In the genomic region with DNA sequence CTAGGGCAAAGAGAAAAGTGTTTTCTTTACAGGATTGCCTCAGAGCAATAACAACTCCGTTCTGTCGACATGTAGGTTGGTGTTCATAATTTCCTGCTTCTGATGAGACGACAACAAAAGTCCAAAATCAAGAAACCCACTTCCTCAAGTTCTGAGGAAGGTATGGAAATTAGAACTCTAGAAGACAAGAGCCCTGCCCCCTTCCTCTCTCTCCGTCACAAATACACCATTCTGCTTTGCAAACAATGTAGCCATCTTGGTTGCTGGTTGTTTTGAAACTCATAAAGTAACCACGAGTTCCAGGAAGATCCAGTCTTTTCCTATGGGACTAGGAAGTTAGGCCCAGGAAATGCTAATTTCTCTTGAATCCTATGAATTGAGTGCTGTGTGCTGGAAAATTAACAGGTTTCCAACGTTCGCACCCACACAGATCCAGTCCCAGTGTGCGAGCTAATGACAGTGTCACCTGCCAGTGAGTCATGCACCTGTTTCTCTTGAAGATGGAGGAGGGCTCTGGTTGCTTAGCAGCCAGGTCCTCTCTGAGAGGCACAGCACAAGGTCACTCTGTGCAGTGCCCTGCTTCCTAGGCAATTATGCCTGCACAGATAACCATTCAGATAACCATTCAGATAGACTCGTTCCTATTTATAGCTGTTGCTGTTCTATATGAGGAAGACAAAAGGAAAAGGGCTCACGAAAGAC, we compare ENCODE assay signal across 10 mouse cellular contexts.
DNase-seq lines count a peak whose midpoint lies in the region; ATAC-seq and TF ChIP-seq lines count a peak whose summit lies in the region.
"Had no signal": no experiment of that assay in that cellular context is flagged by ENCODE, and none has a peak within 500 bp of the region (broad histone marks: within the 10 kb centered on the region; RNA-seq: fewer than 3 reads in every experiment).

No protein-coding gene starts in this region.

- ATAC-seq in forebrain, embryonic 16.5 days, result peak; percentile 86
- ATAC-seq in midbrain, embryonic 16.5 days, result peak; percentile 84

- DNase-seq in layer of hippocampus, adult 2 months (ENCODE audit: low spot score in 2 of 2), result no peak
- DNase-seq in layer of hippocampus, adult 9-11 months, result no peak
- peak; percentile 4 for DNase-seq in T-cell, adult 2 months (ENCODE audit: low spot score)
- no peak for DNase-seq in liver
- DNase-seq in lung, postnatal 10 days, result no peak
- DNase-seq: kidney, postnatal 14 days; thymus, postnatal 4 days had no signal

- no peaks in the 10 kb centered on the region for H3K27me3 ChIP-seq in forebrain, embryonic 16.5 days (replicated peaks; ENCODE audit: control insufficient read depth, insufficient read depth, low read length)
- H3K27me3 ChIP-seq in midbrain, embryonic 16.5 days (ENCODE audit: control insufficient read depth, insufficient read depth, low read depth, low read length), result no peaks in the 10 kb centered on the region

- no peak overlapping the region for H3K4me2 ChIP-seq in forebrain, embryonic 16.5 days (ENCODE audit: low read length)
- no peak overlapping the region for H3K4me2 ChIP-seq in midbrain, embryonic 16.5 days (ENCODE audit: low read length)

- peak overlapping the region; percentile 90; the same call in 1 of the 2 replicates for H3K27ac ChIP-seq in layer of hippocampus, adult 2 months
- H3K27ac ChIP-seq in forebrain, embryonic 16.5 days (ENCODE audit: low read length), result peak overlapping the region; percentile 41; the same call in 1 of the 2 replicates
- H3K27ac ChIP-seq in midbrain, embryonic 16.5 days (ENCODE audit: low read length), result peak overlapping the region; percentile 38; the same call in 1 of the 2 replicates
- H3K27ac ChIP-seq: macrophage had no signal

- 56% methylated on average over 10 of the region's 10 CpGs for WGBS in forebrain, embryonic 16.5 days
- WGBS in midbrain, embryonic 16.5 days, result 67% methylated on average over 10 of the region's 10 CpGs

- no peak overlapping the region for H3K9ac ChIP-seq in forebrain, embryonic 16.5 days (replicated peaks; ENCODE audit: low read depth, low read length)
- no peak overlapping the region for H3K9ac ChIP-seq in midbrain, embryonic 16.5 days (ENCODE audit: low read depth, low read length)

- no peak overlapping the region for H3K4me3 ChIP-seq in layer of hippocampus, adult 2 months
- H3K4me3 ChIP-seq in forebrain, embryonic 16.5 days (replicated peaks; ENCODE audit: low read length), result no peak overlapping the region
- no peak overlapping the region for H3K4me3 ChIP-seq in midbrain, embryonic 16.5 days (ENCODE audit: low read depth, low read length)

- H3K9me3 ChIP-seq in forebrain, embryonic 16.5 days (ENCODE audit: control insufficient read depth, low read length), result no peaks in the 10 kb centered on the region
- no peaks in the 10 kb centered on the region for H3K9me3 ChIP-seq in midbrain, embryonic 16.5 days (replicated peaks; ENCODE audit: control insufficient read depth, low read length, poor library complexity, severe bottlenecking)

- H3K36me3 ChIP-seq in forebrain, embryonic 16.5 days (ENCODE audit: control insufficient read depth, insufficient read depth), result no peaks in the 10 kb centered on the region
- no peaks in the 10 kb centered on the region for H3K36me3 ChIP-seq in midbrain, embryonic 16.5 days (ENCODE audit: control insufficient read depth, insufficient read depth, low read length)

- H3K4me1 ChIP-seq in forebrain, embryonic 16.5 days (replicated peaks; ENCODE audit: control insufficient read depth, insufficient read depth, low read length), result no peaks in the 10 kb centered on the region
- peaks cover 6% of the 10 kb centered on the region for H3K4me1 ChIP-seq in midbrain, embryonic 16.5 days (ENCODE audit: control insufficient read depth, insufficient read depth, low read length)

- no peak for TF ChIP-seq CTCF in layer of hippocampus, adult 2 months (conservative IDR thresholded peaks at IDR 0.05)

Comparison
In these comparisons a context has a peak if more than half of its experiments do, and no peak if none do; other contexts are left out.
1. H3K27ac ChIP-seq: peak in every context shown above with its lines; median percentile 90 in layer of hippocampus, adult 2 months; 41 in forebrain, embryonic 16.5 days; 38 in midbrain, embryonic 16.5 days.